Mouse (Mus musculus): ENCODE data around the gene Slc35e3.
"Not testable (repeated sequence)": the region's sequence is repeated elsewhere in the genome, so short reads cannot be mapped to it uniquely, and the experiment has no call there.

DNA sequence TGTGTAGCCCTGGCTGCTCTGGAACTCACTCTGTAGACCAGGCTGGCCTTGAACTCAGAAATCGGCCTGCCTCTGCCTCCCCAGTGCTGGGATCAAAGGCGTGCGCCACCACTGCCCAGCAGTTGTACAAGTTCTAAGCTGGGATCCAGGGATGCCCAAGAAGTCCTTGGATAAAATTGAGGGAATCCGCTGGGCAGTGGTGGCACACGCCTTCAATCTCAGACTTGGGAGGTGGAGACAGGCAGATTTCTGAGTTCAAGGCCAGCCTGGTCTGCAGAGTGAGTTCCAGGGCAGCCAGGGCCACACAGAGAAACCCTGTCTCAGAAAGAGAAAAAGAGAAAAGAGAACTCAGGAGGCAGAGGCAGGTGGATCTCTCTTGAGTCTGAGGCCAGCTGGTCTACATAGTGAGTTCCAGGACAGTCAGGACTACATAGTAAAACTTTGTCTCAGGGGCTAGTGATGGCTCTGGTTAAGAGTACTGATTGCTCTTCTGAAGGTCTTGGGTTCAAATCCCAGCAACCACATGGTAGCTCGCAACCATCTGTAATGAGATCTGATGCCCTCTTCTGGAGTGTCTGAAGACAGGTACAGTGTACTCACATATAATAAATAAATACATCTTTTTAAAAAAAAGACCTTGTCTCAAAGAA lies 41.7 kb downstream of the Slc35e3 start:
- TF ChIP-seq TAL1, GATA1 (IDR thresholded peaks at IDR 0.05; ENCODE audit: low read length): not testable (repeated sequence)
